Mouse (Mus musculus): ENCODE measurements around the gene Sema5b. TPM values are rescaled to one million over a fixed set of nuclear protein-coding genes. Genes with fewer than 3 reads are reported as not detected.
A peak's percentile ranks its signal among the peaks of the same experiment; 100 is the strongest.

Gene Sema5b
- polyA plus RNA-seq, 1 experiment = 68.8 TPM

- no peak for DNase-seq (ENCODE audit: low read depth)
- no peak for TF ChIP-seq POLR2A (IDR thresholded peaks at IDR 0.05; ENCODE audit: borderline replicate concordance, extremely low read depth, insufficient read depth, insufficient read length, poor library complexity, severe bottlenecking)
- TF ChIP-seq CTCF (IDR thresholded peaks at IDR 0.05; ENCODE audit: borderline replicate concordance, extremely low read depth, insufficient read depth, insufficient read length) = no peak
Measured at GRCm38 (mm10) chr16:35583551-35584080, 42.7 kb downstream of the Sema5b start.

GRCm38 (mm10) chr16:35585126-35585694 lies 44.3 kb downstream of the Sema5b start:
- DNase-seq (ENCODE audit: low read depth) = peak; percentile 67
- no peak for TF ChIP-seq CTCF (IDR thresholded peaks at IDR 0.05; ENCODE audit: borderline replicate concordance, extremely low read depth, insufficient read depth, insufficient read length)
- no peak for TF ChIP-seq POLR2A (IDR thresholded peaks at IDR 0.05; ENCODE audit: borderline replicate concordance, extremely low read depth, insufficient read depth, insufficient read length, poor library complexity, severe bottlenecking)

GRCm38 (mm10) chr16:35587046-35587779 lies 46.3 kb downstream of the Sema5b start:
- TF ChIP-seq CTCF (IDR thresholded peaks at IDR 0.05; ENCODE audit: borderline replicate concordance, extremely low read depth, insufficient read depth, insufficient read length) (no peak), POLR2A (IDR thresholded peaks at IDR 0.05; ENCODE audit: borderline replicate concordance, extremely low read depth, insufficient read depth, insufficient read length, poor library complexity, severe bottlenecking) (no peak)
- DNase-seq (ENCODE audit: low read depth) = peak; percentile 77

- TF ChIP-seq CTCF (IDR thresholded peaks at IDR 0.05; ENCODE audit: borderline replicate concordance, extremely low read depth, insufficient read depth, insufficient read length) = no peak
- no peak for TF ChIP-seq POLR2A (IDR thresholded peaks at IDR 0.05; ENCODE audit: borderline replicate concordance, extremely low read depth, insufficient read depth, insufficient read length, poor library complexity, severe bottlenecking)
- DNase-seq (ENCODE audit: low read depth) = peak; percentile 96
Measured at GRCm38 (mm10) chr16:35587866-35588465, 47.0 kb downstream of the Sema5b start.

- TF ChIP-seq CTCF (IDR thresholded peaks at IDR 0.05; ENCODE audit: borderline replicate concordance, extremely low read depth, insufficient read depth, insufficient read length) = no peak
- peak; percentile 72 for DNase-seq (ENCODE audit: low read depth)
Measured at GRCm38 (mm10) chr16:35588731-35589151, 47.8 kb downstream of the Sema5b start.

- peak; percentile 94 for DNase-seq (ENCODE audit: low read depth)
- TF ChIP-seq CTCF (IDR thresholded peaks at IDR 0.05; ENCODE audit: borderline replicate concordance, extremely low read depth, insufficient read depth, insufficient read length) (no peak), POLR2A (IDR thresholded peaks at IDR 0.05; ENCODE audit: borderline replicate concordance, extremely low read depth, insufficient read depth, insufficient read length, poor library complexity, severe bottlenecking) (no peak)
Measured at GRCm38 (mm10) chr16:35591756-35592155, 50.8 kb downstream of the Sema5b start.

GRCm38 (mm10) chr16:35592274-35593065 lies 51.5 kb downstream of the Sema5b start:
- peak; percentile 94 for DNase-seq (ENCODE audit: low read depth)
- TF ChIP-seq CTCF (IDR thresholded peaks at IDR 0.05; ENCODE audit: borderline replicate concordance, extremely low read depth, insufficient read depth, insufficient read length) (no peak), POLR2A (IDR thresholded peaks at IDR 0.05; ENCODE audit: borderline replicate concordance, extremely low read depth, insufficient read depth, insufficient read length, poor library complexity, severe bottlenecking) (no peak)

GRCm38 (mm10) chr16:35593474-35593873 lies 52.5 kb downstream of the Sema5b start:
- no peak for DNase-seq (ENCODE audit: low read depth)
- TF ChIP-seq CTCF (IDR thresholded peaks at IDR 0.05; ENCODE audit: borderline replicate concordance, extremely low read depth, insufficient read depth, insufficient read length) (peak; percentile 49; the same call in 1 of the 2 replicates), POLR2A (IDR thresholded peaks at IDR 0.05; ENCODE audit: borderline replicate concordance, extremely low read depth, insufficient read depth, insufficient read length, poor library complexity, severe bottlenecking) (no peak)

GRCm38 (mm10) chr16:35596241-35596640 lies 55.3 kb downstream of the Sema5b start:
- no peak for TF ChIP-seq CTCF (IDR thresholded peaks at IDR 0.05; ENCODE audit: borderline replicate concordance, extremely low read depth, insufficient read depth, insufficient read length)

GRCm38 (mm10) chr16:35596661-35597350 lies 55.9 kb downstream of the Sema5b start:
- TF ChIP-seq CTCF (IDR thresholded peaks at IDR 0.05; ENCODE audit: borderline replicate concordance, extremely low read depth, insufficient read depth, insufficient read length) (no peak), POLR2A (IDR thresholded peaks at IDR 0.05; ENCODE audit: borderline replicate concordance, extremely low read depth, insufficient read depth, insufficient read length, poor library complexity, severe bottlenecking) (no peak)
- DNase-seq (ENCODE audit: low read depth) = peak; percentile 94

More at GRCm38 (mm10) chr16:35596241-35596640, 55.3 kb downstream of the Sema5b start:
- no peak for DNase-seq (ENCODE audit: low read depth)
